Mouse (Mus musculus) heart, embryonic 15.5 days (tissue): ENCODE measurements around the gene Opa3. TPM values are rescaled to one million over a fixed set of nuclear protein-coding genes. Genes with fewer than 3 reads are reported as not detected.
A peak's percentile ranks its signal among the peaks of the same experiment; 100 is the strongest.
"Not testable (repeated sequence)": the region's sequence is repeated elsewhere in the genome, so short reads cannot be mapped to it uniquely, and the experiment has no call there.

Experiments used
- ATAC-seq: fragments of 200-750 bp; cut with Nextera tagmentation; replicated peaks from 2 replicates; pipeline ENCODE4 v1.8.0; 2017; ENCODE audit warnings: low read depth, moderate TSS enrichment; ENCODE audit not compliant: insufficient number of reproducible peaks, insufficient read depth, low FRiP score
- H3K27ac ChIP-seq: fragments of 300-500 bp; sonication (generic); 2 replicates; pipeline ENCODE4 v1.5.1; 2015; ENCODE audit warnings: mild to moderate bottlenecking, inconsistent platforms
- H3K27me3 ChIP-seq: fragments of 300-500 bp; sonication (generic); 2 replicates; pipeline ENCODE4 v1.6.1; 2015; ENCODE audit warnings: inconsistent platforms
- H3K36me3 ChIP-seq: fragments of 300-500 bp; sonication (generic); 2 replicates; pipeline ENCODE4 v1.6.1; 2015; ENCODE audit warnings: mild to moderate bottlenecking, inconsistent platforms
- H3K4me1 ChIP-seq: fragments of 300-500 bp; sonication (generic); replicated peaks from 2 replicates; pipeline ENCODE4 v1.6.1; 2015; ENCODE audit warnings: inconsistent platforms
- H3K4me2 ChIP-seq: fragments of 300-500 bp; sonication (generic); 2 replicates; pipeline ENCODE4 v1.6.1; 2015; ENCODE audit warnings: inconsistent platforms, mild to moderate bottlenecking, moderate library complexity
- H3K4me3 ChIP-seq: fragments of 300-500 bp; sonication (generic); 2 replicates; pipeline ENCODE4 v1.5.1; 2015; ENCODE audit warnings: mild to moderate bottlenecking, inconsistent platforms
- H3K9ac ChIP-seq: fragments of 300-500 bp; sonication (generic); 2 replicates; pipeline ENCODE4 v1.6.1; 2015; ENCODE audit warnings: mild to moderate bottlenecking, inconsistent platforms
- H3K9me3 ChIP-seq: fragments of 300-500 bp; sonication (generic); replicated peaks from 2 replicates; pipeline ENCODE4 v1.6.1; 2016; ENCODE audit warnings: inconsistent platforms
- WGBS: fragments of 180-500 bp; shearing (Covaris S2); methylation state at CpG from one replicate; pipeline ENCODE4 v1.1.7; 2015; ENCODE audit warnings: mixed read lengths; 5-methylcytosine and 5-hydroxymethylcytosine counted together
- polyA plus RNA-seq: library from polyadenylated mRNA; unstranded; fragments of >200 nt; fragmentation: Nextera tagmentation; extraction: Ambion mirVana; gene quantifications from 2 replicates; pipeline ENCODE4 v1.2.1, GENCODE M21; 2015

Opa3 gene
- polyA plus RNA-seq, 1 experiment from 2014 or later = 33.8 TPM

DNA sequence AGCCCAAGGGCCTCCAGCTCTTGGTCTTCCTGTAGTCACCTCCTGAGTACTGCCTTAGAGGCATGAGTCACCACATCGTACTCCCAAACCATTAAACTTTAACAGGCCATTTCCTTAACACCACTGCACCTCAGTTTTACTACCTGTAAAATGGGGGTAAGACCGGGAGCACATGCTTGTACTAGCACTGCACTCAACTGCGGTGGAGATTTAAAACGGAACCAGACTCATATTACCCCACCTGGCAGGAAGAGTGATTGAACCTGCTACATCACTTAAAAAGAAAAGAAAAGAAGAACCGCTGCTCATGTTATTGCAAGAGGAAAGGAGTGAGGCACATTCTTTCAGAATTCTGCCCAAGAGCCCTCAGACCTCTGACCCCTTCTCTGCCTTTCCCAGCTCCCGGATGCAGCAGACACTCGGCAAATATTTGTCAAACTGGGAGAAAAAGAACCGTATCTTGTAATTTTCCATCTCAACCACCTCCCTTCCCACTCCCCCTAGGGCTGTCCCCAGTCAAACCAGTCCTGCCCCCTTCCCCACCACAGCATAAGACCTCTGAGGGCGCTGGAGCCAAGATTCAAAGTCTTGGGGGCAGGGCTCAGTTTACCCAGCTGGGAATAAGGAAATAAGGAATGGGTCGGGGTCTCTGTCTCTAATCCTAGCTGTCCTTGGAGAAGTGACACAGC lies 41.0 kb downstream of the Opa3 start:
- ATAC-seq = no peak
- WGBS = 32% methylated on average over 10 of the region's 10 CpGs
- H3K9ac ChIP-seq = peak overlapping the region; percentile 94
- H3K36me3 ChIP-seq = peaks cover 15% of the 10 kb centered on the region
- no peaks in the 10 kb centered on the region for H3K9me3 ChIP-seq
- peak overlapping the region; percentile 94 for H3K27ac ChIP-seq
- H3K4me3 ChIP-seq = peak overlapping the region; percentile 95
- H3K27me3 ChIP-seq = no peaks in the 10 kb centered on the region
- peaks cover 64% of the 10 kb centered on the region for H3K4me1 ChIP-seq
- peak overlapping the region; percentile 93 for H3K4me2 ChIP-seq

DNA sequence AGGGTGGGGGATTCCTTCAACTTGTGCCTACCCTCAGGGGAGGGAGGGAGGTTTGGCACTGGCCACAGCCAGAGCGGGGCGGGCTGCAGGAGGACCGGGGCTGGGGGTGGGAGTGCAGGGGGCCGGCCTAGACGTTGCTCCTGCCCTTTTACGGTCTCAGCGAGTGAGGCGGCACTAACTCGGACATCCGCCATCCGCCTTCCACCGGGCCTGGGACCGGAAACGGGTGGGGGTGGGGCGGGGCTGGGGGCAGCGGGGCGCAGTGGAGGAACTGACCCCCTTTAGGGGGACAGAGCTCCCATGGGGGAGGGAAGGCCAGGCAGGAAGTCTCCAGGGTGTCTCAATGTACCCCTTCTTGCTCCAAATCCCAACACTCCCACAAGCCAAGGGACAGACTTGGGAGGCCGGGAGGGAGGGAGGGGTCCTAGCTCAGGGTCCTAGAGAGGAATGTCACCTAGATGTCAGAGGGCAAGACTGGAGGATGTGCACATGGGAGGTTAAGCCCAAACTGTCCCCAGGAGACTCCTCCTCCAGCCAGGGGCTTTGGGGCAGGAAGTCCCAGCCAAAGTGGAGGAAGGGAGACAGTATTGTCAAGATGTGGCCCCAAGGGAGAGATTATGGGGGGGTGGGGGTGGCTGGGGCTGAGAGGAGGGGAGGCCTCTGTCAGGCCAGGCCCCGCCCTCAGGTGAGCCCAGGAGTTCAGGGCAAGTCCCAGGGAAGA lies 41.7 kb downstream of the Opa3 start:
- Histone ChIP-seq H3K9me3 (no peaks in the 10 kb centered on the region), H3K9ac (peak overlapping the region; percentile 94), H3K4me3 (peak overlapping the region; percentile 95), H3K27me3 (no peaks in the 10 kb centered on the region), H3K27ac (peak overlapping the region; percentile 94), H3K36me3 (peaks cover 7% of the 10 kb centered on the region), H3K4me1 (peaks cover 58% of the 10 kb centered on the region), H3K4me2 (peak overlapping the region; percentile 93)
- WGBS = under 1% methylated on average over 18 of the region's 19 CpGs
- ATAC-seq = peak; percentile 69

DNA sequence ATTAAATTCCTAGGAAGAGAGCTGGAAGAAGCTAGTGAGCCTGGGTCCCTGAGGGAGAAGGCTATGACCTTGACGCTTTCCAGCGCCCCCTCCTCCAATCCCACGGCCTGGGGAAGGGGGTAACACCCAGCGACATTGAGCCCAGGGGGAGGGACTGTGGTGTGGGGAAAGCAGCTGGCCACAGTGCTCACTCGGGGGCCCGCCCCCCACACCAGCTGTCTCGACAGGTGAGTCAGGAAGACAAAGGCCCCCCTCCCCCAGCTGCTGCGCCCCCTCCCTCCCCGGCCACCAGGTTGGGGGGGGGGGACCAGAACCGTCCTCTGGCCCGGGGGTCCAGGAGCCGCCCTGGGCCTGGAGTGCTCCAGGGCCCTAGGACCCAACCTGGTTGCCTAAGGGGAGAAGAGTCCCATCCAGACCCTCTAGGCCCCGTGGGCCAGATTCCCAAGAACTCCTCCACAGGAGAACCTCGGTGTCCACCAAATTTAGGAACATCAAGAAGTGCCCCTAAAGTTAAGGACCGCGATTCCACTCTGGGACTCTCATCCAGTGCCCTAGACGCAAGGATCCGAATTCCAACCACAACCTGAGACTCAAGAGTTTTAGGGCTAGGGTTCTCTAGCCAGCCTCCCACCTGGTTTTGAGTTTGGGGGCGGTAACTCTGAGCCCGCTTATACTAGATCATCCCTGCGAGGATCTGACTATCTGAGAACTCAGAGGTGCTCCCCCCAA lies 42.5 kb downstream of the Opa3 start:
- WGBS = 1% methylated on average over 19 of the region's 21 CpGs
- Histone ChIP-seq H3K36me3 (peaks cover 6% of the 10 kb centered on the region; the same call in 1 of the 2 replicates), H3K27me3 (no peaks in the 10 kb centered on the region), H3K9me3 (no peaks in the 10 kb centered on the region), H3K4me1 (peaks cover 50% of the 10 kb centered on the region), H3K27ac (peak overlapping the region; percentile 94), H3K4me3 (peak overlapping the region; percentile 95), H3K4me2 (peak overlapping the region; percentile 93), H3K9ac (peak overlapping the region; percentile 94)
- ATAC-seq = no peak

DNA sequence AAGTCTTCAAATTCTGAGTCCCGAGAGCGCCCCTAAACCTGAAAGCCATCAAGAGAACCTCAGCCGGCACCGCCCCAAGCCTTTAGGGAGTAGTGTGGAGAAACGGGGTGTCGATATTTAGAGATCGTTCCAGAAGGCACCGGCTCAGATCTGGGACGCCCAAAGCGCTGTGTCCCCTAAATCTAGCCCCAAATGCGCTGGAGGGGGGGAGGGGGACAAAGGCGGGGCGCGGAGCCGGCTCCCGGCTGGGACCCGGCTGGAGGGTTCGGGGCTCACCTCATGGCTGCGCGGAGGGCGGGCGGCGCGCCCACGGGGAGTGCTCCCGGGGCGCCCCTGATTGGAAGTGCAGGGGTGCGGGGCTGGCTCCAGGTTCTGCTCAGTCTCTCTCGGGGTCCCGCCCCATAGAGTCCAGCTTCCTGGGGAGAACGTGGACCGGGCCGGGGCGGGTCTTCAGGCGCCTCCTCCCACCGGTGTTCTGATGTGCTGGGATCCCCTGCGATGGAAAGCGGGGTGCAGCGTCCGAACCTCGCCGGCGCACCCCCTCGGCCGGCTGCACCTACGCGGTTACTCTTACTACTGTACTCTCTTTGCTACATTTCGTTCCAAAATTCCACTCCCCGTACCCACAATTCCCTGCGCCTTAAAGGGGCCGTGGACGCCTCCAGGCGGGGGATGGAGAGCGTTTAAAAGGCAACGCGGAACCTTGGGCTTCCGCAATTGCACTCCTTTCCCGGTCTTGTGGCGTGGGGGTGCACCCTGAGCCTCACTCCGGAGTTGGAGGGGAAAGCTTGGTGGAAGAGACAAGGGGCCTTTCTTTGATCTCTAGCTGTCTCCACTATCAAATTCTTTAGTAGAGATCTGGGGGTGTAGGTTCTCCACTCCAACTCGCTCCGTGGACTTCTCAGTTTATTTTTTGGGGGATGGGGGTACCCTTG lies 43.4 kb downstream of the Opa3 start, which contains the start of gene Vasp:
TSS of gene Vasp (minus strand) at position 580 of the 935 bp plus-strand sequence.
- peak; percentile 62 for ATAC-seq
- H3K9me3 ChIP-seq = no peaks in the 10 kb centered on the region
- H3K4me1 ChIP-seq = peaks cover 41% of the 10 kb centered on the region
- under 1% methylated on average over 62 of the region's 62 CpGs for WGBS
- peaks cover 6% of the 10 kb centered on the region; the same call in 1 of the 2 replicates for H3K36me3 ChIP-seq
- no peaks in the 10 kb centered on the region for H3K27me3 ChIP-seq
- peak within 1 kb of the TSS; percentile 93 for H3K4me2 ChIP-seq
- peak within 1 kb of the TSS; percentile 95 for H3K4me3 ChIP-seq
- peak within 1 kb of the TSS; percentile 94 for H3K27ac ChIP-seq
- peak within 1 kb of the TSS; percentile 94 for H3K9ac ChIP-seq

- peak overlapping the region; percentile 94 for H3K9ac ChIP-seq
- no peaks in the 10 kb centered on the region for H3K9me3 ChIP-seq
- H3K4me1 ChIP-seq = peaks cover 34% of the 10 kb centered on the region
- under 1% methylated on average over 36 of the region's 36 CpGs for WGBS
- peaks cover 1% of the 10 kb centered on the region; the same call in 1 of the 2 replicates for H3K27me3 ChIP-seq
- peaks cover 6% of the 10 kb centered on the region; the same call in 1 of the 2 replicates for H3K36me3 ChIP-seq
- peak; percentile 45 for ATAC-seq
- peak overlapping the region; percentile 94 for H3K27ac ChIP-seq
- H3K4me2 ChIP-seq = peak overlapping the region; percentile 93
- H3K4me3 ChIP-seq = peak overlapping the region; percentile 95
These were observed 44.1 kb downstream of the Opa3 start for GRCm38 (mm10) chr7:19272173-19272764.

- Histone ChIP-seq H3K36me3 (no peaks in the 10 kb centered on the region), H3K27me3 (peaks cover 41% of the 10 kb centered on the region), H3K4me1 (peaks cover 14% of the 10 kb centered on the region), H3K9me3 (no peaks in the 10 kb centered on the region), H3K4me3 (no peak overlapping the region), H3K9ac (no peak overlapping the region), H3K27ac (no peak overlapping the region), H3K4me2 (no peak overlapping the region)
- ATAC-seq = no peak
- 49% methylated on average over 4 of the region's 4 CpGs for WGBS
These were observed 48.1 kb downstream of the Opa3 start for GRCm38 (mm10) chr7:19276253-19276652.

GRCm38 (mm10) chr7:19279052-19279451 lies 50.9 kb downstream of the Opa3 start:
- Histone ChIP-seq H3K27ac (no peak overlapping the region), H3K9ac (no peak overlapping the region), H3K4me1 (peaks cover 20% of the 10 kb centered on the region), H3K4me3 (peak overlapping the region; percentile 34), H3K36me3 (no peaks in the 10 kb centered on the region), H3K27me3 (peaks cover 64% of the 10 kb centered on the region), H3K9me3 (no peaks in the 10 kb centered on the region), H3K4me2 (peak overlapping the region; percentile 60)
- WGBS = 4% methylated on average over 34 of the region's 34 CpGs
- ATAC-seq = no peak

DNA sequence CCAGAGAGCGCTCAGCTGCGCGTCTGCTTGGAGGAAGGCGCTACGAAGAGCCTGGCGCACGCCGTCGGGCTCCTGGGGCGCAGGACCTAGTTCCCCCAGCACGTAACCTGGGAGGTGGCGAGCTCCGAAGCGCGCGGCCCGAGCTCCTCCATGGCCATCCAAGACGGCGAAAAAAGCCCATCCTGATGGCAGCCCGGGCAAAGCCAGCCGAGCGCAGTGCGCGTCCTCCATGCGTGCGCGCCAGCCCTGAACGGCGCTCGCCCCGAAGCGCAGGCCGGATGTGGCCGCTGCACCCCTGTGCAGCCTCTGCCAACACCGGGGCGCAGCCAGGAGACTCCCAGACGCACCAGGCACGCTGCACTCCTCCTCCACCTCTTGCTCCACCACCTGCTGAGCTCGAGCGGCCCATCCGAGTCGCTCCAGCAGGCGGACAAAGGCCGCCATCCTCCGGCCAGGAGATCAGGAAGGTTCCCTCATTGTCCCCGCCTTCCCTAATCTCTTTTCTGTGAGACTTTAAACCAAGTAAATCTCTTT lies 51.5 kb downstream of the Opa3 start, which contains the start of gene Ppm1n:
TSS of gene Ppm1n (minus strand) at position 484 of the 534 bp plus-strand sequence.
- WGBS = under 1% methylated on average over 46 of the region's 46 CpGs
- H3K27me3 ChIP-seq = peaks cover 64% of the 10 kb centered on the region
- H3K4me3 ChIP-seq = peak within 1 kb of the TSS; percentile 34
- H3K27ac ChIP-seq = no peak within 1 kb of the TSS
- H3K9me3 ChIP-seq = no peaks in the 10 kb centered on the region
- H3K4me2 ChIP-seq = peak within 1 kb of the TSS; percentile 60
- ATAC-seq = no peak
- no peak within 1 kb of the TSS for H3K9ac ChIP-seq
- H3K4me1 ChIP-seq = peaks cover 20% of the 10 kb centered on the region
- H3K36me3 ChIP-seq = no peaks in the 10 kb centered on the region

GRCm38 (mm10) chr7:19281680-19282304 lies 53.7 kb downstream of the Opa3 start:
- 29% methylated on average over 6 of the region's 6 CpGs for WGBS
- Histone ChIP-seq H3K4me1 (peaks cover 20% of the 10 kb centered on the region), H3K4me3 (peak overlapping the region; percentile 58; the same call in 1 of the 2 replicates), H3K4me2 (peak overlapping the region; percentile 98), H3K27me3 (peaks cover 69% of the 10 kb centered on the region)
- H3K36me3 ChIP-seq, H3K9ac ChIP-seq, ATAC-seq, H3K27ac ChIP-seq, H3K9me3 ChIP-seq: not testable (repeated sequence)
